Mouse (Mus musculus): ENCODE results near the gene Cyp4f40.

DNA sequence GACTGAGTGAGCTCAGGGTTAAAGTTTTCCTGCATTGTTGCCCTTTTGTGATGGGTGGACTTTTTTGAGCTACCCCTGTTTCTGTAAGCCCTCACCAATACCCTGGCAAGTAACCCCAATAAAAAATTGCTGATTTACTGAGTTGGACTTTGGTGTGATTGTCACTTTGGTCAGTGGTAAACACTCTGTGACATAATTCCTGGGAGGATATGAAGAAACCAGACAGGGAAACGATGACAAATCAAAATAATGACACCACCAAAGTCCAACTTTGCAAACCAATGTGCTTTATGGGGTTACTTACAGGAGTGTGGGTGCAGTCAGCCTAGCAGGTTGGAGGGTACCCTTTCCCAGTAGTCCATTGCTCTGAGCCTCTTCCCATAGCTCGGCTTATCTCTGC is 21.5 kb upstream of the Cyp4f40 start:
- TF ChIP-seq POLR2A (IDR thresholded peaks at IDR 0.05; ENCODE audit: borderline replicate concordance, control insufficient read depth, low read depth, low read length) (no peak), CTCF (IDR thresholded peaks at IDR 0.05; ENCODE audit: control insufficient read depth, insufficient read depth, low read length) (no peak)
